Mouse (Mus musculus): ENCODE results near the gene Madd.

Gene Madd

GRCm38 (mm10) chr2:91097015-91097414, 86.6 kb downstream of the Madd start:
- DNase-seq (ENCODE audit: low spot score): no peak

GRCm38 (mm10) chr2:91096524-91096923, 87.1 kb downstream of the Madd start:
- DNase-seq (ENCODE audit: low spot score): no peak

- DNase-seq (ENCODE audit: low spot score): no peak
Measured at GRCm38 (mm10) chr2:91090827-91091226, 92.8 kb downstream of the Madd start.

GRCm38 (mm10) chr2:91090208-91090607, 93.4 kb downstream of the Madd start:
- no peak for DNase-seq (ENCODE audit: low spot score)

GRCm38 (mm10) chr2:91088987-91089386, 94.7 kb downstream of the Madd start:
- no peak for DNase-seq (ENCODE audit: low spot score)

DNA sequence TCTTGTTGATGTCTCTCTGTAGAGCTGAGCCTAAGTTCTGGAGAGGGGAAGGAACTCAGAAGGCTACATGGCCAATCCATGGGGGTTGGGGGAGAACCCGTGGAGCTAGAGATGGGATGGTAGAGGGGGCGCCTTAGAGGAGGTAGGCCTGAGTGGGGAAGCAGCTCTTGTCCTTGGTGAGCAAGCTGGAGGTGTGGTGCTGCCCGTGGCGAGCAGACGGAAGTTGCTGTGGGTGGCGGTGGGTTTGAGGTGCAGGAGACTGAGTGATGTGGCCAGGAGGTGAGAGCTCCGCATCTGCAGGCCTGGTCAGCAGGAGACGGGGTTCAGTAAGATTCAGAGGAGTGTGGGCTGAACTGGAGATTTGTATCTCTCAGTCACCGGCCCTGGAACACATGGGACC, 96.2 kb downstream of the Madd start:
- no peak for DNase-seq (ENCODE audit: low spot score)
